Mouse (Mus musculus): Measurements from ENCODE around the gene Gdnf.

GRCm38 (mm10) chr15:7811253-7811625, 593 bp downstream of the Gdnf start:
- TF ChIP-seq POLR2A (IDR thresholded peaks at IDR 0.05; ENCODE audit: control insufficient read depth in 1 of 2, insufficient read depth in 1 of 2, low read depth in 1 of 2, low read length in 2 of 2, poor library complexity in 1 of 2) (no peak), SIN3A (IDR thresholded peaks at IDR 0.05; ENCODE audit: low read length) (no peak), TBP (IDR thresholded peaks at IDR 0.05; ENCODE audit: low read depth, low read length) (no peak), CTCF (IDR thresholded peaks at IDR 0.05 in 2 of 3, conservative IDR thresholded peaks at IDR 0.05 in 1 of 3; ENCODE audit: control insufficient read depth in 1 of 3, insufficient read depth in 1 of 3, low read depth in 2 of 3, low read length in 3 of 3, poor library complexity in 1 of 3, severe bottlenecking in 1 of 3) (no peak), SMC3 (IDR thresholded peaks at IDR 0.05; ENCODE audit: low read depth, low read length) (no peak), HCFC1 (IDR thresholded peaks at IDR 0.05; ENCODE audit: low read depth, low read length) (no peak), MYC (IDR thresholded peaks at IDR 0.05; ENCODE audit: low read depth, low read length) (no peak), EP300 (IDR thresholded peaks at IDR 0.05; ENCODE audit: low read depth in 1 of 2, low read length in 2 of 2) (no peak), GABPA (IDR thresholded peaks at IDR 0.05; ENCODE audit: low read depth, low read length) (no peak), MAX (IDR thresholded peaks at IDR 0.05; ENCODE audit: low read length) (no peak), E2F4 (IDR thresholded peaks at IDR 0.05; ENCODE audit: borderline replicate concordance, low read depth, low read length) (no peak), MAFK (IDR thresholded peaks at IDR 0.05; ENCODE audit: borderline replicate concordance, low read depth, low read length) (no peak)

Measured in MEL (cell line).